Mouse (Mus musculus) forebrain, embryonic 10.5 days (tissue): ENCODE data around the gene Nf2. TPM values are rescaled to one million over a fixed set of nuclear protein-coding genes. Genes with fewer than 3 reads are reported as not detected.

ENCODE experiments used
- DNase-seq: peaks from one replicate; pipeline ENCODE4 v3.0.0-alpha.2; 2017; ENCODE audit warnings: low spot score; ENCODE audit errors: extremely low spot score
- H3K27ac ChIP-seq: fragments of 300-500 bp; sonication (generic); 2 replicates; pipeline ENCODE4 v1.5.1; 2016; ENCODE audit warnings: mild to moderate bottlenecking
- H3K27me3 ChIP-seq: fragments of 300-500 bp; sonication (generic); 2 replicates; pipeline ENCODE4 v1.6.1; 2016; ENCODE audit warnings: mild to moderate bottlenecking; ENCODE audit not compliant: poor library complexity, severe bottlenecking
- H3K36me3 ChIP-seq: fragments of 300-500 bp; sonication (generic); replicated peaks from 2 replicates; pipeline ENCODE4 v1.6.1; 2016; ENCODE audit warnings: mild to moderate bottlenecking, moderate library complexity
- H3K4me1 ChIP-seq: fragments of 300-500 bp; sonication (generic); 2 replicates; pipeline ENCODE4 v1.6.1; 2016
- H3K4me3 ChIP-seq: fragments of 300-500 bp; sonication (generic); 2 replicates; pipeline ENCODE4 v1.5.1; 2016; ENCODE audit warnings: mild to moderate bottlenecking, moderate library complexity
- H3K9me3 ChIP-seq: fragments of 300-500 bp; sonication (generic); 2 replicates; pipeline ENCODE4 v1.6.1; 2016; ENCODE audit warnings: mild to moderate bottlenecking, moderate library complexity
- WGBS: fragments of 180-500 bp; shearing (Covaris S2); methylation state at CpG from one replicate; pipeline ENCODE4 v1.1.7; 2016; 5-methylcytosine and 5-hydroxymethylcytosine counted together
- polyA plus RNA-seq: library from polyadenylated mRNA; unstranded; fragments of >200 nt; fragmentation: Nextera tagmentation; extraction: Ambion mirVana; gene quantifications from 2 replicates; pipeline ENCODE4 v1.2.1, GENCODE M21; 2016

Nf2 gene
- polyA plus RNA-seq, 1 experiment from 2014 or later: 57.4 TPM

DNA sequence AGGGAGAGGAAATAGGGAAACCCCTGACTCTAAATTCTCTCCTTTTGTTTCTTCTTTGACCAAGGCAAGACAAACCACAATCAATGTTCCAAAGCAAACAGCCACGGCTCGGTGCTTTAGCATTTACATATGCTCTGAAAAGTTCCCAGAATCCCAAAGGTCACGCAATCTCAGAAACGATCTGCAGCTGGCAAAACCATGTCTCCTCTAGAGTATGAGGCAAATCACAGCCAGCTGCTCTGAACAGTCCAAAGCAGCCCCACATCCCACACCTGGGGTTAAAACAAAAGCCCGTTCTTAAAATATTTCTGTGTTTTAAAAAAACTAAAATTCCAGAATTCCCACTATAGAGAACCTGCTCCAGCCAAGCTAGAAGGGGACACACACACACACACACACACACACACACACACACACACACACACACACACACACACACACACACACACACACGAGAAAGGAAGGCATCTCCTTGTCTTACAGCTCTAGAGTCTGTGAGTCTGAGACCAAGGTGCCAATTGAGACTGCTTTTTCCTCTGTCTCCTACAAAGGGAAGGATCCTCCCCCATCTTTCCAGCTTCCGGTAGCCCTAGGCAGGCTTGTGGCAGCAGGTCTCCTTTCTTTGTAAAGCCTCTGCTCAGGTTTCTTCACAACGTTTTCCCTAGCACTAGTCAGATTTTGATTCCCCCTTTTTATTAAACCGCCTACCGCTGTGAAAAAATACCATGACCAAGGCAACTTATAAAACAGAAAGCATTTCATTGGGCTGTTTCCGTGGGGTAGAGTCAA lies 12.7 kb upstream of the Nf2 start:
- no peak overlapping the region for H3K4me3 ChIP-seq
- H3K4me1 ChIP-seq: peaks cover 14% of the 10 kb centered on the region
- H3K27ac ChIP-seq: peak overlapping the region; percentile 70
- WGBS: 54% methylated on average over 11 of the region's 11 CpGs
- H3K27me3 ChIP-seq: no peaks in the 10 kb centered on the region
- no peak for DNase-seq
- no peaks in the 10 kb centered on the region for H3K9me3 ChIP-seq
- H3K36me3 ChIP-seq: no peaks in the 10 kb centered on the region

DNA sequence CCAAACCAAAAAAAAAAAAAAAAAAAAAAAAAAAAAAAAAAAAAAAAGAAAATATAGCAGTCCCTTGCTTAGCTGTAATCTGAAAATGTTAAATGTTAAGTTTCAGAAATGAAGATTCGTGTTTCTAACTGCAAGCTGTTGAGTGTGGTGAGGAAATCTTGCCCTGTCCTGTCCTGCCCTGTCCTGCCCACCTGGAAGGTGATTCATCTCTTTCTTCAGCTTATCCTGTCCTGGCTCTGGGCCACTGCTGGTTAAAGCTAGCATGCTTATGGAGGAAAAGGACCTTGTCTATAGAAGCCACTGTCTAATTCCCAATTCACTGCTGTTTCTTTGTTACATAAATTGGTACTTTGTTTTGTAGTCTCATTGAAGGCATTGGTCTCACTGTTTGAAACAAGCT lies 11.7 kb upstream of the Nf2 start:
- Histone ChIP-seq H3K9me3 (no peaks in the 10 kb centered on the region), H3K27ac (no peak overlapping the region), H3K4me1 (peaks cover 14% of the 10 kb centered on the region), H3K27me3 (no peaks in the 10 kb centered on the region), H3K36me3 (no peaks in the 10 kb centered on the region), H3K4me3 (no peak overlapping the region)
- DNase-seq: no peak
- WGBS: 74% methylated on average over 1 of the region's 1 CpGs

DNA sequence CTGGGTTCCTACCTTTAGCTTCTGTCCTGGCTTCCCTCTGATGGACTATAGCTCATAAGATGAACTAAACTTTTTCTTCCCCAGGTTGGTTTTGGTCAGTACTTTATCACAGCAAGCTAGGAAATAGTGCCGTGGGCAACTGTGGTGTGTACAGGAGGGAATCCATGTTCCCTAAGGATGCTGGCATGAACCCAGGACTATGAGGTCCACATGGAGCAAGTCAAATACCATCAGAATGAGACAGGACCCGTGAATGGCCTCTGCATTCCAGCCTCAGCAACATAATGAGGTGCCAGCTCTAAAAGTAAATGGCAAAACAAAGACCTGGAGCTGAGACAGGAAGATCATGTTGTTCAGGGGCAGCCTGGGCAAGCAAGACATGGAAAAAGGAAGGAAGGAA lies 9.1 kb upstream of the Nf2 start:
- H3K36me3 ChIP-seq: no peaks in the 10 kb centered on the region
- peaks cover 14% of the 10 kb centered on the region for H3K4me1 ChIP-seq
- H3K4me3 ChIP-seq: no peak overlapping the region
- H3K27me3 ChIP-seq: no peaks in the 10 kb centered on the region
- no peaks in the 10 kb centered on the region for H3K9me3 ChIP-seq
- DNase-seq: no peak
- no peak overlapping the region for H3K27ac ChIP-seq
- WGBS: 73% methylated on average over 2 of the region's 2 CpGs

DNA sequence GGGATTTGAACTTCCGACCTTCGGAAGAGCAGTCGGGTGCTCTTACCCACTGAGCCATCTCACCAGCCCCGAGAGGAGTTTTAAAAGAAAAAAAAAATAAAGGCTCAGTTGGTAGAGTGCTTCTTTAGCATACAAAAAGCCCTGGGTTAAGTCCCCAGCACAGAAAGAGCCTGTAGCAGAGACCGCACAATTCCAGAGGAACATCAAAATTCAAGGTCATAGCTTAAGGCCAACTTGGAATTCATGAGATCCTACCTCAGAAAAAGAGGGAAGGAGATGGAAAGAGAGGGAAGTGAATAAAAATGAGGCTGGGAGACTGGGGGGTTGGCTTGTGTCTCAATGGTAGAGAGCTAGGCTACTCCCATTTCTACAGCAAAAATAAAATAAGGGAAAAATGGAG lies 4.8 kb upstream of the Nf2 start:
- Histone ChIP-seq H3K36me3 (no peaks in the 10 kb centered on the region), H3K4me1 (no peaks in the 10 kb centered on the region), H3K4me3 (no peak overlapping the region), H3K9me3 (peaks cover 3% of the 10 kb centered on the region; the same call in 1 of the 2 replicates), H3K27ac (no peak overlapping the region), H3K27me3 (no peaks in the 10 kb centered on the region)
- DNase-seq: no peak
- 87% methylated on average over 5 of the region's 5 CpGs for WGBS

DNA sequence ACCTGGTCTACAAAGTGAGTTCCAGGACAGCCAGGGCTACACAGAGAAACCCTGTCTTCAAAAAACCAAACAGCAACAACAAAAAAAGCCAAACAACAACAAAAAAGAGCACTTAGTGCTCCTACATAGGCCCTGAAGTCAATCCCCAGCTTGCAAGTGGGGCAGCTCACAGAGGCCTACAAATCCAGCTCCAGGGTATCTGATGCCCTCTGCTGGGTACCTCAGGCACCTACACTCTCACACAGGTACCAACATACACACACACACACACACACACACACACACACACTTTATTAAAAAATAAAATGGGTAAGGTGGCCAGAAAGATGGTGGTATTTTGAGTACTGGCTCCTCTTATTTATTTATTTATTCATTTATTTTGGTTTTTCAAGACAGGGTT lies 3.7 kb upstream of the Nf2 start:
- Histone ChIP-seq H3K9me3 (peaks cover 3% of the 10 kb centered on the region; the same call in 1 of the 2 replicates), H3K27ac (no peak overlapping the region), H3K27me3 (no peaks in the 10 kb centered on the region), H3K4me3 (no peak overlapping the region), H3K36me3 (no peaks in the 10 kb centered on the region), H3K4me1 (peaks cover 3% of the 10 kb centered on the region)
- no peak for DNase-seq

DNA sequence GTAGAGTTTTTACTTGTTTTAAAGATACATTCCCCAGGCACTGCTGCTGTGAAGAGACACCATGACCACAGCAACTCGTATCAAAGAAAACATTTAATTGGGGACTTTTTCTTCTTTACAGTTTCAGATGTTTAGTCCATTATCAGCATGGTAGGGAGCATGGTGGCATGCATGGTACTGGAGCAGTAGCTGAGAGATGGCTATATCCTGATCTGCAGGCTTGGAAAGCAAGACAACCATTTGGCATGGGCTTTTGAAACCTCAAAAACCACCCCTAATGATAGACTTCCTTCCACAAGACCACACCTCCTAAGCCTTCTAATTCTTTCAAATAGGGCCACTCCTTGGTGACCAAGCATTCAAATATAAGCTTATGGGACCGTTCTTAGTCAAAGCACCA lies 1.1 kb upstream of the Nf2 start:
- WGBS: 94% methylated on average over 2 of the region's 2 CpGs
- no peak overlapping the region for H3K27ac ChIP-seq
- peak overlapping the region; percentile 81 for H3K4me3 ChIP-seq
- H3K9me3 ChIP-seq: peaks cover 3% of the 10 kb centered on the region; the same call in 1 of the 2 replicates
- H3K27me3 ChIP-seq: no peaks in the 10 kb centered on the region
- peaks cover 20% of the 10 kb centered on the region for H3K4me1 ChIP-seq
- DNase-seq: no peak
- peaks cover 3% of the 10 kb centered on the region; the same call in 1 of the 2 replicates for H3K36me3 ChIP-seq

DNA sequence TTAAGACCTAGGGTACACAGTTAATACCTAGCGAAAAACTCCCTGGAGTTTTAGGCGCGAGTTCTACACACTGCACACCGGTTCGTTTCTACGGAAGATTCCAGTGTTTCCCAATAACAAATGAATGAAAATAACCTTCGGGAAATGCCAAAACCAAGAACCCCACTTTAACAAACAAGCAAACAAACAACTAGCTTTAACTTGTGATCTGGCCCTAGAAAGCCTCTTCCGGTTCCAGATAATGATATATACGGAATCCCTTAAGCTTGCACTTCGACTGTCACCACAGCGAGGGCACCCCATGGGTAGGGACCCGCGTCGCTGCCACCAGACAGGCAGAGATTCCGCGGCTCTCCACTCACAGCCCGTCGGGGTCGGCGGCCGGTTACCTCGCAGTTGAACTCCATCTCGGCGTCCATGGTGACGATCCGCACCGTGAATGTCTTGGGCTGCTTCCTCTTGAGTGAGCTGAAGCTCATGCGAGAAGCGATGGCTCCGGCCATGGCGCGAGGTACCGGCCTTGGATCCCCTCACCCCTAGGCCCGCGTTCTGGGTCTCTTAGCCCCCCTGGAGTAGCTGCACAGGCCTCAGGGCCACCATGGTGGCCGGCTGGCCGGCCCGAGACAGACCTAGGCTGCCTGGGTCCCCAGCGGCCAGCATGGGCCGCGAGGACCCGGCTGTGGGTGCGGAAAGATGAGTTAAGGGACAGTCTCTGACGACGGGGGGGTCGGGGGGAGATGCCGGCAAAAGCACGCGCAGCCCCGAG lies 670 bp downstream of the Nf2 start:
- peaks cover 6% of the 10 kb centered on the region for H3K36me3 ChIP-seq
- WGBS: under 1% methylated on average over 50 of the region's 50 CpGs
- H3K9me3 ChIP-seq: peaks cover 3% of the 10 kb centered on the region; the same call in 1 of the 2 replicates
- no peak for DNase-seq
- H3K27ac ChIP-seq: peak overlapping the region; percentile 97
- H3K4me3 ChIP-seq: peak overlapping the region; percentile 81
- peaks cover 20% of the 10 kb centered on the region for H3K4me1 ChIP-seq
- no peaks in the 10 kb centered on the region for H3K27me3 ChIP-seq

DNA sequence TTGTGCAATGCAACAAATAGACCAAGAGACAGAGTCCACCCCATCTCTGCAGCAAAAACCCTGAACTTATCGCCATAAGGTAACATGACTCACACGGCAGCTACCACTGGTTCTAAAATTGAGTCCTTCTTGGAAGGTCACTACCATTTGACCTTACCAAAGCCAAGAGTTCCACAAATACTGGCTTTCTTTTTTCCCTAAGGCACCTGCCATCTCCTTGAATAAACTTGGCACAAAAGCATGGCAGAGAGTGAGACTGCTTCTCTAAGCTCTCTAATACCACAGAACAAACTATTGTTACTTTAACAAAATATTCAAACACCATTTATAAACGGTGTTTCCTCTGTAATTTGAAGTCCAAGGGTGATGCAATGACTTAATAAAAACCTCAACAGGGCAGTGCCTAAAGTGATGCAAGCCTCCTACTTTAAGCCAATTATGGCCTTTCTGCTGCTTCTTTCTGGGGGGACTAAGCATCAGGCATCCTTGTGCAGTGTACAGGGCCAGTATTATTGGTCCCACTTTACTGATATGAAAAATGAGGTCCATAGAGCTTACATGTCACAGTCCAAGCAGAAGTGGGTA lies 8.3 kb downstream of the Nf2 start:
- H3K9me3 ChIP-seq: no peaks in the 10 kb centered on the region
- H3K4me3 ChIP-seq: no peak overlapping the region
- H3K36me3 ChIP-seq: peaks cover 12% of the 10 kb centered on the region
- DNase-seq: no peak
- 88% methylated on average over 3 of the region's 3 CpGs for WGBS
- H3K27me3 ChIP-seq: no peaks in the 10 kb centered on the region
- H3K4me1 ChIP-seq: no peaks in the 10 kb centered on the region
- H3K27ac ChIP-seq: no peak overlapping the region

DNA sequence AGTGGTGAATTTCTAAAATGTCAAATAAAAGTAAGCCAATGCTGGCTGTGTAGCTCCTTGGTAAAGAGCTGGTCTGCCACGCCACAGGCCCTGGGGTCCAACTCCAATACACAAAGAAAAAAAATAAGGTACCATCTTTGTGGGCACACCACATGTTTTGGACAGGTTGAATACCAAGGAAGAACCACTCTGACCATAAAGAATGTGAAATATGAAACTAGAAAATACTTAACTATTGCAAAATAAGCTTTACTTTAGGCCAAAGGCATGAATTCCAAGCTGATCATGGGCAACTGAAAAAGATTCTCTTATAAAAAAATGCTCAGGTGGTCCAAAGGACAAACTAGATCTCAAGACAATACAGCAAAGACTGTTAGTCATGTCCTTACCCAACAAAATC lies 11.1 kb downstream of the Nf2 start:
- no peak for DNase-seq
- H3K27ac ChIP-seq: no peak overlapping the region
- H3K36me3 ChIP-seq: peaks cover 1% of the 10 kb centered on the region; the same call in 1 of the 2 replicates
- no peaks in the 10 kb centered on the region for H3K27me3 ChIP-seq
- no peak overlapping the region for H3K4me3 ChIP-seq
- WGBS: 86% methylated on average over 1 of the region's 1 CpGs
- no peaks in the 10 kb centered on the region for H3K9me3 ChIP-seq
- no peaks in the 10 kb centered on the region for H3K4me1 ChIP-seq

DNA sequence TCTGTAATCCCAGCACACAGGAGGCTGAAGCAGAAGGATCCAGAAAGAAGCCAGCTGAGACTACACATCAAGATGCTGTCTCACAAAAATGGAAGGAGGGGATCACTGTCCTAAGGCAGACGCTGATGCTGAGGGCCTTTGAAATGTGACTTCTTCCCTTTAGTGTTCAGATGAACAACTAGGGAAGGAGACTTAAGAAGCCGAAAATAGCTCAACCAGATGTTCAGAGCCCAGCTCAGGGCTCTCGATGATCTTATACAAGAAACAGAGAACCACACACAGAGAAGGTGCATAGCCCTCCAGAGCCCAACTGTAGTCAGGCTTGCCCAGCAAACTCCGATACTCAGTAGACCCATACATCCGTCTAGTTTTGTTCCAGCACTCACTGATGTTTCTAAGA lies 12.0 kb downstream of the Nf2 start:
- Histone ChIP-seq H3K9me3 (no peaks in the 10 kb centered on the region), H3K4me3 (no peak overlapping the region), H3K27me3 (no peaks in the 10 kb centered on the region), H3K36me3 (no peaks in the 10 kb centered on the region), H3K27ac (no peak overlapping the region), H3K4me1 (no peaks in the 10 kb centered on the region)
- WGBS: 85% methylated on average over 5 of the region's 5 CpGs
- no peak for DNase-seq

DNA sequence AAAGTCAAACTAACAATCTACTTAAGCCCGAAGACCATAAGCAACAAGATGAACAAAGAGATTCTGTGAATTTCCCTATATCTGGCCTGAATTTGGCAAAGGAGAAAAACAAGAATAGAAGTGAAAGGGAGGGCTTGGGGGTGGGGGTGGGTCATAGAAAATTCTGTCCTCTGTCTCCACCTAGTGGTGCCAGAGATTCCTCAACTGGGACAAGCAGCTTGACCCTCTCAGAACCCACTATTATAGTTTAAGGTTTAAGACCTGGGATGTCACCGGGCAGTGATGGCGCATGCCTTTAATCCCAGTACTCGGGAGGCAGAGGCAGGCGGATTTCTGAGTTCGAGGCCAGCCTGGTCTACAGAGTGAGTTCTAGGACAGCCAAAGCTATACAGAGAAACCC lies 12.6 kb downstream of the Nf2 start:
- Histone ChIP-seq H3K27ac (no peak overlapping the region), H3K4me1 (no peaks in the 10 kb centered on the region), H3K27me3 (no peaks in the 10 kb centered on the region), H3K9me3 (no peaks in the 10 kb centered on the region), H3K4me3 (no peak overlapping the region), H3K36me3 (no peaks in the 10 kb centered on the region)
- DNase-seq: no peak
- 76% methylated on average over 6 of the region's 6 CpGs for WGBS

DNA sequence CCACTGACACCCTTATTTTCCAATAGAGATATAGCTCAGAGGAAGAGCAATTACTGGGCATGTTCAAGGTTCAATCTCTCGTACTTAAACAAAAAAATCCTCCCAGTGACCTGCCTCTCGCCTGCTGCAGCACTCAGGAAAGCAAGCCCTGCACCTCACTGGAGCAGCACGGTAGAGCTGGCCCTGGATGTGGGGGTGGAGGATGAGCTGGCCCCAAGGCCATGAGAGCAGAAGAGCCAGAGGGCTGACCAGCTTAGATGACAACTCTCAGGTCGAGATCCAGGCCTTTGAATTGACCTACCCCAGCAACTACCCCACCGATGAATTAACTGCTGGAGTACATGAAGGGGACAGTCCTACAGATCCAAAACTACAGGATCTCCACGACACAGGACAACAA lies 13.9 kb downstream of the Nf2 start:
- H3K27ac ChIP-seq: no peak overlapping the region
- no peaks in the 10 kb centered on the region for H3K4me1 ChIP-seq
- no peaks in the 10 kb centered on the region for H3K27me3 ChIP-seq
- no peaks in the 10 kb centered on the region for H3K9me3 ChIP-seq
- H3K36me3 ChIP-seq: no peaks in the 10 kb centered on the region
- H3K4me3 ChIP-seq: no peak overlapping the region
- WGBS: 87% methylated on average over 6 of the region's 6 CpGs
- DNase-seq: no peak
